Mouse (Mus musculus): ENCODE results near the gene Dab2ip. TPM values are rescaled to one million over a fixed set of nuclear protein-coding genes. Genes with fewer than 3 reads are reported as not detected.

The Dab2ip gene
- polyA plus RNA-seq, 1 experiment from 2014 or later, result 55.6 TPM

DNA sequence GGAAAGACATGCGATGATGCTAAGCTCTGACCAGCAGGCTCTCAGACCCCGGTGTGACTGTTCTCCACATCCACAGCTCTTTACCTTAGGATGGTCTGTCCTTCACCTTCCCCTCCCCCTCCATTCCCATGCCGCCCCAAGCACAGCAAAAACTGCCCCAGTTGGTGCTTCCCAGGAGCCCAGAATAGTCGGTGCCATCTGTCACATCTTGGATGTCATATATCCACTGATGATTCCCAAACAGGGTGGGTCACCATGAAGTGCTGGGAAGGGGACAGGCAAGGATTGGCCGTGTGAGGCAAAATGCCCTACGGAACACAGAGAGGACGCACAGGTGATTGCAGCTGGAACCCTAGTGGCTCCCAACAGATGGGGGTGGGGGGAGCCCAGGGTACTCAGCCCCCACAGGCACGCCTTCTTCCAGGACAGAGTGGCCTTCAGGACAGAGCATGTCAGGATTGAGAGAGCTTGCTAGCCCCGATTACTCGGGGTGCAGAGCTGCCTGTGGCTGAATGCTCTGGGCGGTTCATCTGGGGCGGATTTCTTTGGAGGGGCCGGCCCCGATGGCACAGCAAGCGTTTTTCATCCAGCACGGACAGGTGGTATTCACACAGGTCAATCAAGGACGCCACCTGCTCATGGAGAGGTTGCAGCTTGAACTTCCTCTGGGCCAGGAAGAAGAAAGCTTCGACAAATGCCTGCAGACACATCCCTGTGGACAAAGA, 193.9 kb downstream of the Dab2ip start:
- Histone ChIP-seq H3K27ac (ENCODE audit: poor library complexity, severe bottlenecking) (no peak overlapping the region), H3K4me1 (replicated peaks) (peaks cover 2% of the 10 kb centered on the region), H3K9ac (no peak overlapping the region), H3K4me3 (no peak overlapping the region), H3K27me3 (replicated peaks) (peaks cover 3% of the 10 kb centered on the region; the same call in 1 of the 2 replicates), H3K9me3 (replicated peaks) (no peaks in the 10 kb centered on the region), H3K4me2 (no peak overlapping the region), H3K36me3 (no peaks in the 10 kb centered on the region)
- ATAC-seq (ENCODE audit: insufficient number of reproducible peaks, low FRiP score), result no peak
- WGBS, result 78% methylated on average over 18 of the region's 18 CpGs

DNA sequence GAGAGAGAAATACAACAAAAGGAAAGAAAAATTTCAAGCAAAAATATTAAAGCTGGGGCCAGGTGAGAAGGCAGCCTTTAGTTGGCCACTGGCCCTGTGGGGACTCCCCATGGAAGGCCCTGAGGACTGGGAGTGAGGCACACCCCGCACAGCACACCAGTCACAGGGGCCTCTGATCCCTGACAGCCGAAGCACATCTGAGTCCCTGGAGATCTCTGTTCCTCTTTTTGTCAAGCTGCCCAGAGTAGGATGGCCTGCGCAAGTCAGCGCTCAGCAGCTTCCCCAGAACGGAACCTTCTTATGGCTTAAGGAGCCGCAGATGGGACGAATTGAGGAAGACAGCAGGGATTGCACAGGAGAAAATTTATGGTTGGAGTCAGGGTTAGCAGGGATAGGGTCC, 198.4 kb downstream of the Dab2ip start:
- H3K27ac ChIP-seq (ENCODE audit: poor library complexity, severe bottlenecking), result no peak overlapping the region
- no peaks in the 10 kb centered on the region for H3K9me3 ChIP-seq (replicated peaks)
- peaks cover 8% of the 10 kb centered on the region for H3K4me1 ChIP-seq (replicated peaks)
- no peak overlapping the region for H3K4me2 ChIP-seq
- H3K27me3 ChIP-seq (replicated peaks), result no peaks in the 10 kb centered on the region; the same call in 1 of the 2 replicates
- no peak overlapping the region for H3K9ac ChIP-seq
- WGBS, result 76% methylated on average over 7 of the region's 7 CpGs
- ATAC-seq (ENCODE audit: insufficient number of reproducible peaks, low FRiP score), result no peak
- H3K36me3 ChIP-seq, result no peaks in the 10 kb centered on the region
- H3K4me3 ChIP-seq, result no peak overlapping the region

DNA sequence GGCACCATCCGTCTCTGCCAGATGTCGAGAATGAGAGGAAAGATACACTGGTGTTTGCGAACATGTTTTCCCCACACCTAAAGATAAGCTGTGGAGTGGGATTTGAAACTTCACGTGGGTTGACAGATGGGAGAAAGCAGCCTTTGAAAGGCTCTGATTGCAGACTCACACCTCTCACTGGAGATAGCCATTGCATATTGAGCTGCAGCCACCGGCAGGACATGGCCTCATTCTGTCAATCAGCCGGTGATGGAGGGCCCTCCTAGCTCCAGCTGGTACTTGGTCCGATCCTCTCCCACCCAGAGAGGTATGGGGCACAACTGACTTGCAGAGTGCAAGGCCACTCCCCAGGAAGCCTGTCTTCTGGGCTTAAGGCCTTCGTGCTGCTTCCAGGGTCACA, 202.3 kb downstream of the Dab2ip start:
- no peaks in the 10 kb centered on the region for H3K27me3 ChIP-seq (replicated peaks)

DNA sequence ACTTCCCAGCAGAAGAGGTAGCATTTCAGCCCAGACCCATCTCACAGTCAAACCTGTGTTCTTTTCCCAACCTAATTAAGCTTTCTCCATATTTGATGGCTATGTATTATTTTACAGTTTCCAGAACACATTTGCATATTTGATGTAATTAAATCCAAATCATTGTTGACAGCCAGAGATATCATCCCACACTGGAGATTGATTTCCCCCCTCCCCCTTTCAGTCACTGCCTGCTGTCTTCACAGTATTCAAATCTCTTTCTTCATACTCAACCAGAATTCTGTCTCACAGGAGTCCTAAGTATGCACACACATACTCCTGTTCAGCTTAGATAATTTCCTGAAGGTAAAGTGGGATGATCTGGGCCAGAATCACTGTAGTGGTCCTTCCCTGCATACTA, 202.8 kb downstream of the Dab2ip start:
- no peaks in the 10 kb centered on the region for H3K36me3 ChIP-seq
- no peaks in the 10 kb centered on the region for H3K27me3 ChIP-seq (replicated peaks)
- H3K27ac ChIP-seq (ENCODE audit: poor library complexity, severe bottlenecking), result no peak overlapping the region
- H3K4me1 ChIP-seq (replicated peaks), result peaks cover 15% of the 10 kb centered on the region
- ATAC-seq (ENCODE audit: insufficient number of reproducible peaks, low FRiP score), result no peak
- H3K9ac ChIP-seq, result no peak overlapping the region
- H3K4me3 ChIP-seq, result no peak overlapping the region
- no peak overlapping the region for H3K4me2 ChIP-seq
- H3K9me3 ChIP-seq (replicated peaks), result no peaks in the 10 kb centered on the region

More for the DNA sequence above, 202.3 kb downstream of the Dab2ip start:
- H3K27ac ChIP-seq (ENCODE audit: poor library complexity, severe bottlenecking), result 0 out of 2 replicates have a peak overlapping the region, but pooled peaks have one; percentile 0
- no peak overlapping the region for H3K4me3 ChIP-seq
- 23% methylated on average over 8 of the region's 8 CpGs for WGBS
- no peaks in the 10 kb centered on the region for H3K36me3 ChIP-seq
- no peak overlapping the region for H3K9ac ChIP-seq
- no peak for ATAC-seq (ENCODE audit: insufficient number of reproducible peaks, low FRiP score)
- no peak overlapping the region for H3K4me2 ChIP-seq
- H3K4me1 ChIP-seq (replicated peaks), result peaks cover 15% of the 10 kb centered on the region
- no peaks in the 10 kb centered on the region for H3K9me3 ChIP-seq (replicated peaks)

DNA sequence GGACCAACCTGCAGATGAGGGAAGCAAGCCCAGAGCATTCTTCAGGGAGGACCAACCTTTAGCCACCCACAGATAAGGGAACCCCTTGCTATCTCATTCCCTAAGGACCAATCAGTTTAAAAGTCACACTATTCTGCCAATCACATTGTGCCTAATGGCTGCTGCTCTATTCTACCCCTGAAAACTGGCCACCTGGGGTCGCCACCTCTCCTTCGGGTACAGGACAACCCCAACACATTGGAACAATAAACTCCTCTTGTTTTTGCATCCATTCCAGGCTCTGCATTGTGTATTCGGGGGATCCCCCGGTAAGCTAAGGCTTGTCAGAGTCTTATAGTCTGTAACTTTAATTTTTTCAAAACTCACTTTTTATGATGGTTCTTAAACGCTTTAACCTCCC, 203.4 kb downstream of the Dab2ip start:
- Histone ChIP-seq H3K27me3 (replicated peaks) (no peaks in the 10 kb centered on the region), H3K4me2 (no peak overlapping the region), H3K4me3 (no peak overlapping the region), H3K36me3 (no peaks in the 10 kb centered on the region), H3K27ac (ENCODE audit: poor library complexity, severe bottlenecking) (no peak overlapping the region), H3K4me1 (replicated peaks) (peaks cover 20% of the 10 kb centered on the region), H3K9me3 (replicated peaks) (no peaks in the 10 kb centered on the region), H3K9ac (no peak overlapping the region)
- no peak for ATAC-seq (ENCODE audit: insufficient number of reproducible peaks, low FRiP score)
- WGBS, result 85% methylated on average over 5 of the region's 5 CpGs

DNA sequence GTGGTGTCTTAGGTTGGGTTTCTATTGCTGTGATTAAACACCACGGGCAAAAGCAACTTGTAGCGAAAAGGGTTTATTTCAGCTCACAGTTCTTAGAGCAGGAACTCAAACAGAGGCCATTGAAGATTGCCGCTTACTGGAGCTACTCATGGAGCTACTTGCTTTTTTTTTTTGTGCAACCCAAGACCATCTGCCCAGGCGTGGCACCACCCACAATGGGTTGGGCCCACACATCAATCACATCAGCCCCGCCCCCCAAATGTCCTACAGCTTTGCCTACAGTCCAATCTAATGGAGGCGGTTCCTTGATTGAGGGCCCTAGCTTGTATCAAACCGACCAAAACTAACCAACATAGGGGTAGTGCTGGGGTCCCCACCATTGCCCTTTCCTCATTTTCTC, 205.8 kb downstream of the Dab2ip start:
- Histone ChIP-seq H3K4me2 (no peak overlapping the region), H3K9me3 (replicated peaks) (no peaks in the 10 kb centered on the region), H3K4me3 (no peak overlapping the region), H3K9ac (no peak overlapping the region), H3K27ac (ENCODE audit: poor library complexity, severe bottlenecking) (no peak overlapping the region), H3K36me3 (no peaks in the 10 kb centered on the region), H3K4me1 (replicated peaks) (peaks cover 38% of the 10 kb centered on the region), H3K27me3 (replicated peaks) (no peaks in the 10 kb centered on the region)
- 91% methylated on average over 7 of the region's 7 CpGs for WGBS
- no peak for ATAC-seq (ENCODE audit: insufficient number of reproducible peaks, low FRiP score)

DNA sequence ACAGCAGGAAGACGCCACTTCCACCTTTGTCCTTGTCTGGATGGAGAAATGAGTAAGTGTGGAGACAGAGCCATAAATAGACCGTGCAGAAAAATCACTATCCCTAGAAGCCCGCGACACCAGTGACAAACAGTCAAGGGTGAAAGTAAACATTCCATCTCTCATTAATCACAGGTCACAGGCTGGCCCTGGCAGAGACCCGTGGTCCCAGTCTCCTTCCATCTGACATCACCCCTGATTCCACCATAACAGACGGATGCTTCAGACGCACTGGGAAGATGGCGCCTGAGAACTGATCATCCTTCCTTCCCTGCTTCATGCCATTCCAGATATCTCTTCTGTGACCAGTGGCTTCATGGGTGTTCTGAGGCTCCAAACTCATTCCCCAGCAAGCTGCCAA, 206.3 kb downstream of the Dab2ip start:
- Histone ChIP-seq H3K9ac (no peak overlapping the region), H3K4me1 (replicated peaks) (peaks cover 43% of the 10 kb centered on the region), H3K4me3 (no peak overlapping the region), H3K9me3 (replicated peaks) (no peaks in the 10 kb centered on the region), H3K4me2 (no peak overlapping the region), H3K36me3 (no peaks in the 10 kb centered on the region), H3K27ac (ENCODE audit: poor library complexity, severe bottlenecking) (no peak overlapping the region), H3K27me3 (replicated peaks) (no peaks in the 10 kb centered on the region)
- no peak for ATAC-seq (ENCODE audit: insufficient number of reproducible peaks, low FRiP score)
- 55% methylated on average over 8 of the region's 8 CpGs for WGBS

DNA sequence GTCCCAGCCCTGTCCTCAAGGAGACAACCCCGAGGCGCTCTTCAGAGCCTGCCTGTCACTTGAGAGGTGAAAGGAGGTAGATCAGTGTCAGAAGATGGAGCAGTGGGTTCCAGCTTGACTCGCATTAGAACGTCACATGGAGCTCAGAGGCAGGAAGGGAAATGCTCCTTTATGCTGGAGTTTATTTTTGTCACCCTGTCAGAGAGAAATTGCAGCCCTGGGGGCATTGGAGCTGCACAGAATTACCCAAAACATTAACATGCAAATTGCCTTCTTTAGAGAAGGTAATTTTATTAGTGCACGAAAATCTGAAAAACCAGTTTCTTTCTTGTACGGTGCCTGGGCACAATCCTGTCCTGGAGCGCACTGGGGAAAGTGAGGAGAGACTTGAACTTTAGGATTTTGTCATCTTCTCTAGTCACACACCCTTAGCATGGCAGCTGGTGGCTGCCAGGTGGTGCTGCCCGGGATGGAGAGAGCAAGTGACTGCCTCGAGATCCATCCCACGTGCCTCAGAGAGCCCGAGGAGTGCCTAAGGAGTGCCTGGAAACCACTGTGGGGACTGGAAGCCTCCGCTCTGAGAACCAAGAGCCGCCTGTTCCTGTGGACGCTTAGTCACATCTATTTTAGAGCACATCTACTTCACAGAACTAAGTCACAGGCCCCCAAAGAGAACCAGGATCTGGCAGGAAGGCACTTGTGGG, 209.9 kb downstream of the Dab2ip start:
- H3K36me3 ChIP-seq, result no peaks in the 10 kb centered on the region
- no peaks in the 10 kb centered on the region for H3K27me3 ChIP-seq (replicated peaks)
- ATAC-seq (ENCODE audit: insufficient number of reproducible peaks, low FRiP score), result no peak
- WGBS, result 26% methylated on average over 14 of the region's 14 CpGs
- peaks cover 48% of the 10 kb centered on the region for H3K4me1 ChIP-seq (replicated peaks)
- H3K4me3 ChIP-seq, result no peak overlapping the region
- no peaks in the 10 kb centered on the region for H3K9me3 ChIP-seq (replicated peaks)
- H3K4me2 ChIP-seq, result 0 out of 2 replicates have a peak overlapping the region, but pooled peaks have one; percentile 6
- peak overlapping the region; percentile 63 for H3K27ac ChIP-seq (ENCODE audit: poor library complexity, severe bottlenecking)
- H3K9ac ChIP-seq, result no peak overlapping the region

DNA sequence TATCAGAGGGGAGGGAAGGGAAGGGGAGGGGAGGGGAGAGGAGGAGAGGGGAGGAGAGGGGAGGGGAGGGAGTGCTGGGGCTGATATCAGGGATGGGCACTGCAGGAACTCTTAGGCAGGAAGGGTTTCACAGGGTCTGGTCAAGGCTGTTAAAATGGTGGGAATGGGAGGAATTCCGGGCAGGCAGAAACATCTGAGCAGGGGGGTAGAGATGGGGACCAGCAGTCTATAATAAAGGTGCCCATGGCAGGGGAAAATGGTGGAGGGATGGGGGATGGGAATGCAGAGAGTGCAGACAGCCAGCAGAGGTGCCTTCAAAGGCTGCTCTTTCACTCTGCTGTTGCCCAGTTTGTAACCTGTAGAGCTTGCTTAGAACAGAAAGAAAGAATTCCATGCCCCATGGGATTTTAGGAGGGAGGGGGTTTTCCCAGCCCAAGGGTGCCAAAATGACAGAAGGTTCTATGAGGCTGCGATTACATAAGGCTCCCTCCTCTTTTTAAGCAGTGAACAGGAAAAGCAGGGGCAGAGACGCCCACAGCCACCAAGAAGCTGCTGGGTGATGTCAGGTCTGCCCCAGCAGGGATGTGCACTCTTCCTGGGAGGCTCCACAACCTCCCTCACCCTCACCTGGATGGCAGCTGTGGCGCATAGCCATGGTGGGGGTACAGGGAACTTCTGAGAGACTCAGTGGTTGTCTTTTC, 210.6 kb downstream of the Dab2ip start:
- H3K9me3 ChIP-seq (replicated peaks), result no peaks in the 10 kb centered on the region
- no peaks in the 10 kb centered on the region for H3K27me3 ChIP-seq (replicated peaks)
- no peaks in the 10 kb centered on the region for H3K36me3 ChIP-seq
- H3K9ac ChIP-seq, result no peak overlapping the region
- WGBS, result 35% methylated on average over 4 of the region's 4 CpGs
- peak overlapping the region; percentile 63 for H3K27ac ChIP-seq (ENCODE audit: poor library complexity, severe bottlenecking)
- no peak overlapping the region for H3K4me3 ChIP-seq
- ATAC-seq (ENCODE audit: insufficient number of reproducible peaks, low FRiP score), result peak; percentile 35; the same call in 1 of the 2 replicates
- peaks cover 48% of the 10 kb centered on the region for H3K4me1 ChIP-seq (replicated peaks)
- H3K4me2 ChIP-seq, result no peak overlapping the region

DNA sequence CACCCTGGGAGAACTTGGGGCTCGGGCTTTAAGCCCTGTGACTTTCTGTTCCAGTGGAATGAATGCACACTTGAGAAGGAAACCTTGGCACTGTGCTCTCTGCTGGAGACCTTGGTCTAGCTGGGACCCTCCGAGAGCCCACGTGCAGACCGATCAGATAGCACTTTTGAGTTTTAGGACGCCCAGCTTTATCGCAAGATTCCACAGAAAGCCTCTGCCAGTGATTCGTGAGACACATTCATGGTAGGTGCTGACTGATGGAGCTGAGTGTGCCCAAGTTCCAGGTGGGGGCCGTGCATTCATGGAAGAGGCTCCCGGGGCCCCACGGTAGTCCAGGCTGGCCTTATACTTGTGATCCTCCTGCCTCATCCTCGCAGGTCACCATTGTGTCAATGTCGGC, 211.3 kb downstream of the Dab2ip start:
- Histone ChIP-seq H3K9ac (no peak overlapping the region), H3K9me3 (replicated peaks) (no peaks in the 10 kb centered on the region), H3K27me3 (replicated peaks) (no peaks in the 10 kb centered on the region), H3K27ac (ENCODE audit: poor library complexity, severe bottlenecking) (no peak overlapping the region), H3K4me2 (no peak overlapping the region), H3K4me3 (no peak overlapping the region), H3K36me3 (no peaks in the 10 kb centered on the region), H3K4me1 (replicated peaks) (peaks cover 42% of the 10 kb centered on the region)
- ATAC-seq (ENCODE audit: insufficient number of reproducible peaks, low FRiP score), result no peak
- 66% methylated on average over 12 of the region's 12 CpGs for WGBS

DNA sequence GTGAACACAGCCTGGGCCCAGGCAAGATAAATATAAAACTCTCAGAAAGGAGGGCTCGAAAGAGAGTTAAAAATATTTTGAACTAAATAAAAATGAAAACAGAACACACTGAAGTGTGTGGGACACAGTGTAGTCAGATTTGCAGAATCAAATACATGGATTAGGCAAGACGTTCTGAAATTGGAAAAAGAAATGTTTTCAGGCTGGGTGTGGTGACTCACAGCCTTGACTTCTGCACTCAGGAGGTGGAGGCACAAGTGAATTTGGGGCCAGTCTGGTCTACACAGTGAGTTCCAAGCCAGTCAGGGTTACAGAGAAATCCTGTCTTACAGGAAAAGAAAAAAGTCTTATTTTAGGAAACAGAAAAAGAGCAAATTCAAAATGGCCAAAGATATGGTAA, 212.5 kb downstream of the Dab2ip start:
- no peak overlapping the region for H3K27ac ChIP-seq (ENCODE audit: poor library complexity, severe bottlenecking)
- H3K4me3 ChIP-seq, result no peak overlapping the region
- H3K9ac ChIP-seq, result no peak overlapping the region
- no peaks in the 10 kb centered on the region for H3K27me3 ChIP-seq (replicated peaks)
- 69% methylated on average over 2 of the region's 2 CpGs for WGBS
- no peaks in the 10 kb centered on the region for H3K36me3 ChIP-seq
- no peak for ATAC-seq (ENCODE audit: insufficient number of reproducible peaks, low FRiP score)
- no peaks in the 10 kb centered on the region for H3K9me3 ChIP-seq (replicated peaks)
- no peak overlapping the region for H3K4me2 ChIP-seq
- H3K4me1 ChIP-seq (replicated peaks), result peaks cover 50% of the 10 kb centered on the region
